Mouse (Mus musculus) lung, embryonic 15.5 days (tissue): ENCODE measurements around the gene Tnip3. TPM values are rescaled to one million over a fixed set of nuclear protein-coding genes. Genes with fewer than 3 reads are reported as not detected.

Experiments used
- ATAC-seq: fragments of 200-750 bp; cut with Nextera tagmentation; 2 replicates; pipeline ENCODE4 v1.8.0; 2017; ENCODE audit warnings: moderate number of reproducible peaks, borderline replicate concordance; ENCODE audit not compliant: low FRiP score, low TSS enrichment; ENCODE audit errors: extremely low read depth
- H3K27ac ChIP-seq: fragments of 300-500 bp; sonication (generic); 2 replicates; pipeline ENCODE4 v1.5.1; 2015; ENCODE audit warnings: moderate library complexity, mild to moderate bottlenecking, inconsistent platforms
- H3K27me3 ChIP-seq: fragments of 300-500 bp; sonication (generic); 2 replicates; pipeline ENCODE4 v1.6.1; 2015; ENCODE audit warnings: inconsistent platforms
- H3K36me3 ChIP-seq: fragments of 300-500 bp; sonication (generic); 2 replicates; pipeline ENCODE4 v1.6.1; 2015; ENCODE audit warnings: inconsistent platforms
- H3K4me1 ChIP-seq: fragments of 300-500 bp; sonication (generic); 2 replicates; pipeline ENCODE4 v1.6.1; 2015; ENCODE audit warnings: inconsistent platforms
- H3K4me2 ChIP-seq: fragments of 300-500 bp; sonication (generic); 2 replicates; pipeline ENCODE4 v1.6.1; 2015; ENCODE audit warnings: inconsistent platforms, mild to moderate bottlenecking, moderate library complexity
- H3K4me3 ChIP-seq: fragments of 300-500 bp; sonication (generic); 2 replicates; pipeline ENCODE4 v1.5.1; 2015; ENCODE audit warnings: mild to moderate bottlenecking, inconsistent platforms
- H3K9ac ChIP-seq: fragments of 300-500 bp; sonication (generic); 2 replicates; pipeline ENCODE4 v1.6.1; 2015; ENCODE audit warnings: inconsistent platforms
- H3K9me3 ChIP-seq: fragments of 300-500 bp; sonication (generic); 2 replicates; pipeline ENCODE4 v1.6.1; 2016; ENCODE audit warnings: inconsistent platforms
- WGBS: fragments of 180-500 bp; shearing (Covaris S2); methylation state at CpG from one replicate; pipeline ENCODE4 v1.1.7; 2015; 5-methylcytosine and 5-hydroxymethylcytosine counted together
- polyA plus RNA-seq: library from polyadenylated mRNA; unstranded; fragments of >200 nt; fragmentation: Nextera tagmentation; extraction: Ambion mirVana; gene quantifications from 2 replicates; pipeline ENCODE4 v1.2.1, GENCODE M21; 2015

Gene Tnip3
- polyA plus RNA-seq: 1.6 and 2.0 TPM in 2 replicates

DNA sequence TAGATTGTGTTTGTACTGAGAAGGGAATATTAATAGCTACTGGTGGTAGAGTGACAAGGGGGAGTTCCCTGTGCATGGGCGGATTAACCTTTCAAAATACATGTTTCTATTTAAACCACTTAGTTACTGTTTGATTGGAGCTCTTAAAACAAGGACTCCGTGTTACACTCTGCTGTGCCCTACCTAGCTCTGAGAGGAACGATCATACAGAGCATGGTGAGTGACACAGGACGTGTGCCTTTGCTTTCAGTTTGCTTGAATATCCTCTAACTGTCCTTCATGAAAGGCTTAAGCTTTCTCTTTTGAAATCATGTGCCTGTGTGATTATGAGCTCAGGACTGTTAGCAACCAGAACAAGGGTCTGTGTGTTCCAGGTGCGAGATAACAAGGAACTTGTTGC, at the start of gene Tnip3:
Gene Tnip3, plus strand, starts transcription at position 122 of the 400 bp plus-strand sequence.
- Histone ChIP-seq H3K4me1 (no peaks in the 10 kb centered on the region), H3K27me3 (no peaks in the 10 kb centered on the region), H3K4me3 (no peak within 1 kb of the TSS), H3K36me3 (no peaks in the 10 kb centered on the region), H3K9ac (no peak within 1 kb of the TSS), H3K27ac (no peak within 1 kb of the TSS), H3K9me3 (no peaks in the 10 kb centered on the region), H3K4me2 (no peak within 1 kb of the TSS)
- WGBS: 59% methylated on average over 5 of the region's 5 CpGs
- no peak for ATAC-seq

DNA sequence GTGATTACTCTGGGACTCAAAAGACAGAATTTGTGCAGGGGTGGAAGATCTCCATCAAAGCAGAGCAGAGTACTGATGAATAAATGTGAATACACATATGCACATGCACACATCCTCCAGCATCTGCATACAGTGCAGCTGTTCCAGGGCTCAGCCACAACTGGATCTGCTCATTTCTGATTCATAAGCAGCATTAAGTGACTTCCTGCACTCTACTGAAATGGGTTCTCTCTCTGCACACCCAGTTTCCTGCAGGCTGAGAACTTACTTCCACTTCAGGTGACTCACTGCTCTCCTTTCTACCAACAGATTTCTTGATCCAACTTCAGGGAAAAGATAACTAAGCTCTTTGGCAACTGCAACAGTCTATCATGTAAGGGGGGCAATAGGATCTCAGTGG, 26.3 kb upstream of the Tnip3 start:
- no peak overlapping the region for H3K9ac ChIP-seq
- H3K4me1 ChIP-seq: no peaks in the 10 kb centered on the region
- no peak overlapping the region for H3K27ac ChIP-seq
- no peaks in the 10 kb centered on the region for H3K27me3 ChIP-seq
- H3K36me3 ChIP-seq: no peaks in the 10 kb centered on the region
- no peak overlapping the region for H3K4me2 ChIP-seq
- H3K9me3 ChIP-seq: no peaks in the 10 kb centered on the region
- no peak overlapping the region for H3K4me3 ChIP-seq
- no peak for ATAC-seq

DNA sequence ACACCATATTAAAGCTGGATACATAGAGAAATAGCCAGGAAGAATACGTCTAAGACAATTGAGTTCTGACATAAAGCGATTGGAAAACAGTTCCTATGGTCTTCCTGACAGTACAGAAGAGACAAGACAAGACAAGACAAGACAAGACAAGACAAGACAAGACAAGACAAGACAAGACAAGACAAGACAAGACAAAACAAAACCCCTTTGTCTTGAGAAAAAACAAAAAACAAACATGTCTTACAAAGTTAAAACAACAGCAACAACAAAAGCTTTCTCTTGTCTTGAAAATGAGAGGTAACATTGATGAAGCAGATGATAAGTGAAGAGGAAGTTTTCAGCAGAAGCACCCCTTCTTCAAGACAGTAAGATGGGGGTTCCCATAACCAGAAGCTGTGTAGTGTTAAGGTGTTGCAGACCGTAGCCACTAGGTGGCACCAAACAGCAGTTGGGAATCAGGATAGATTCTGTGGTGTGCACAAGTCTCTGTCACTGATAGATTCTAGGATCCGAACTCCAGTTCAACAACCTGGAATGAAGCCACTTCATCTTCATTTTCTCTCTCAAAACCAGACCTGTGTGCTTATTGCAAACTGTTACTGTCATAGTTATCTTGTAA, 15.0 kb upstream of the Tnip3 start:
- Histone ChIP-seq H3K27ac (no peak overlapping the region), H3K4me2 (no peak overlapping the region), H3K27me3 (no peaks in the 10 kb centered on the region), H3K9ac (no peak overlapping the region), H3K9me3 (no peaks in the 10 kb centered on the region), H3K4me1 (no peaks in the 10 kb centered on the region), H3K36me3 (no peaks in the 10 kb centered on the region), H3K4me3 (no peak overlapping the region)
- 41% methylated on average over 4 of the region's 4 CpGs for WGBS
- ATAC-seq: peak; percentile 67; the same call in 1 of the 2 replicates

DNA sequence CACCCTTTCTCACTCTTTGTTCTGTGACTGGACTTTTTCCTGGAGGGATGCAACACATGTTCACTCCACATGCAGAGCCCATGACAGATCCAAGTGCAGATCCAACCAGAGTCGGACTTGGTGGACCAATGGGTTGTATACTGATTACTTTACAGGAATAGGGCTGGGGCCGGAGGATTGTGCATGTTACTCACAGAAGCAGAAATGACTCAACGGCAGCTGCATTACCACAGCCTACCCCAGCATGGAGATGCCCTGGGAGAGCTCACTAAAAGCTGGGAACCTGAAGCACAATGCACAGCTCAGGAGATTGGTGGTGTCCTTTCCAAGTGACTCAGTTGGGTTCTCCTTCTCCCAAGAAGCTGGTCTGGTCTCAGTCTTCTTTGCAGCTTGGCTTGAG, 11.3 kb upstream of the Tnip3 start:
- no peaks in the 10 kb centered on the region for H3K27me3 ChIP-seq
- H3K4me2 ChIP-seq: no peak overlapping the region
- H3K9ac ChIP-seq: no peak overlapping the region
- H3K4me1 ChIP-seq: no peaks in the 10 kb centered on the region
- 87% methylated on average over 3 of the region's 3 CpGs for WGBS
- H3K27ac ChIP-seq: no peak overlapping the region
- no peak for ATAC-seq
- H3K4me3 ChIP-seq: no peak overlapping the region
- no peaks in the 10 kb centered on the region for H3K36me3 ChIP-seq
- no peaks in the 10 kb centered on the region for H3K9me3 ChIP-seq

DNA sequence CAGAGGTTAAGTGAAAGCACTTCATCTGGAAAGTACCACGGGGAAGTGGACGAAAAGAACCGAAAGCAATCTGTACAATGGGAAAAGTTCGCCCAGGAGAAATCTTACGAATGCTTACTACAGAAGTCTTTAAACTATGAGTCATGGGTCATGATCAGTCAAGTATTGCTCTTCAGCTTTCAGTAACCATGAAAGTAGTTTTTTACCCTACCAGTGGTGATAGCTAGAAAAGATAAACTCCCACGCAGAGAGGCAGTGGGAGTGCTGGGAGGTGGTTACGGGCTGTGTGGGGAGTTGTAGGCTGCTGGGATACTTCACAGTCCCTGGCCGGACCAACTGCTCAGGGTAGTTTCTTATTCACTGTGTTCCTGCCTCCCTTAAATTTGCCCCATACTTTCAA, 8.4 kb upstream of the Tnip3 start:
- peak overlapping the region; percentile 25; the same call in 1 of the 2 replicates for H3K27ac ChIP-seq
- 47% methylated on average over 8 of the region's 8 CpGs for WGBS
- H3K9ac ChIP-seq: no peak overlapping the region
- peak overlapping the region; percentile 3; the same call in 1 of the 2 replicates for H3K4me2 ChIP-seq
- no peak overlapping the region for H3K4me3 ChIP-seq
- no peaks in the 10 kb centered on the region for H3K27me3 ChIP-seq
- ATAC-seq: 0 out of 2 replicates have a peak, but pooled peaks have one; percentile 57
- no peaks in the 10 kb centered on the region for H3K4me1 ChIP-seq
- H3K9me3 ChIP-seq: no peaks in the 10 kb centered on the region
- no peaks in the 10 kb centered on the region for H3K36me3 ChIP-seq

DNA sequence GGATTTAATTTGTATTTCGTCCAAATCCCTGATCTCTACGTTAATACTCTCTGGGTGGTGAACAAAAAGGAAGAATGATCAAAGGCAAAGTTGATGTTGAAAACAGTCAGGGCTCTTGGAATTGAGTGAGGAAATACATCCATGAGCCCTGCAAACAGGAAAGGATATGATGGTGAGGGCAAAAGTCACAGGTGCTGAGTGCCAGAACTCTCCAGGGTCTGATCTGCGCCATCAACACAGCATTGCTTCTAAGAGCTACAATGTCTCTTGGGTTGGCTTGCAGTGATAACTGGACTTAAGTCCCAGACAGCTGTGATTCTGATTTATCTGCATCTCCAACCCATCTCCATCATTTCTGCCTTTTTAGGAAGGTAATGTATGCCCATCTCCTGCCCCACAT, 4.3 kb upstream of the Tnip3 start:
- no peak for ATAC-seq
- no peak overlapping the region for H3K4me2 ChIP-seq
- no peaks in the 10 kb centered on the region for H3K27me3 ChIP-seq
- H3K9me3 ChIP-seq: no peaks in the 10 kb centered on the region
- no peak overlapping the region for H3K4me3 ChIP-seq
- no peak overlapping the region for H3K9ac ChIP-seq
- H3K27ac ChIP-seq: no peak overlapping the region
- no peaks in the 10 kb centered on the region for H3K4me1 ChIP-seq
- no peaks in the 10 kb centered on the region for H3K36me3 ChIP-seq
- WGBS: 85% methylated on average over 3 of the region's 3 CpGs

DNA sequence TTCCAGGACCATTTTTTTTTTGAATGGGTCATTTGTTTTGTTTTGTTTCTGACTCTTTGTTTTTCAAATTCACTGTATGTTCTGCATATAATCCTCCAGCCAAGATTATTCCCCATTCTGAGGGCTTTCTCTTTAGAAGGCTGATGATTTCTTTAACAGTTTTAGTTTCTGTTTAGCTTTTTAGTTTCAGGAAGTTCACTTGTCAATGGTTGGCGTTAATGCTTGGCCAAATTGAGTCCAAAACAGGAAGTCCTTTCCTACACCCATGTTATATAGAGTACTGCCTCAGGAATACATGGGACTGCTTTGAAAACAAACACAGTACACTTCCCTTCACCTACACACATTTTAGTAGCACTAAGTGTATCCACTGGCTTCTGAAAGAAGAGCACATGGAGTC, 2.8 kb downstream of the Tnip3 start:
- ATAC-seq: no peak
- 51% methylated on average over 1 of the region's 1 CpGs for WGBS
- Histone ChIP-seq H3K9me3 (no peaks in the 10 kb centered on the region), H3K36me3 (no peaks in the 10 kb centered on the region), H3K27ac (no peak overlapping the region), H3K27me3 (no peaks in the 10 kb centered on the region), H3K9ac (no peak overlapping the region), H3K4me2 (no peak overlapping the region), H3K4me1 (no peaks in the 10 kb centered on the region), H3K4me3 (no peak overlapping the region)

DNA sequence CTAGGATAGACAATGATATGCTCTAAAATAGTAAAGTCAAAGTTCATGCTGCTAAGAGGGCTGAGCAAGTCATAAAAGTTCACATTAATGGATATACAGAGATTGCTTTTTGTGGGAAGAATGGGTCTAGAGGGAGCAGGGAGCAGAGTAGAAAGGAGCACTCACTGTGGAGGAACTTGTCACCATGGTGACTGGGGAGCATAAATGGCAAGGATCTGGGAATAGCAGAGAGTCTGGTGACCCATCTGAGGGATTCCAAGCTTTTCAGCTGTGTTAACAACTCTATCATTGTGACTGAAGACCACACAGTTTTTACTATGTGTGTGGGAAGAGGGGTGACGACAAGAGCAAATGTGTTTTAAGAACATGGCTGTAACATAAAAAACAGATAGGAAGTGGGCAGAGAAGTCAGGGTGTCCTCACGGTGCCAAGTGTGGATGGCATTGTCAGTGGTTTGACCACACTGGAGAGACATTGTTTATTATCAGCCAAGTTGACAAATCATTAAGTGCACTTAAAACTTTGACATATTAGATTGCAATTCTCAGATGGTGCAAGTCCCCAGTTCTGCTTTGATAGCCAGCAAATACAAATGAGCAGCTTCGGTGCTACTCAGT, 6.2 kb downstream of the Tnip3 start:
- no peaks in the 10 kb centered on the region for H3K9me3 ChIP-seq
- H3K4me1 ChIP-seq: no peaks in the 10 kb centered on the region
- no peaks in the 10 kb centered on the region for H3K27me3 ChIP-seq
- no peak overlapping the region for H3K4me2 ChIP-seq
- H3K4me3 ChIP-seq: no peak overlapping the region
- ATAC-seq: 0 out of 2 replicates have a peak, but pooled peaks have one; percentile 59
- no peaks in the 10 kb centered on the region for H3K36me3 ChIP-seq
- H3K27ac ChIP-seq: no peak overlapping the region
- WGBS: 49% methylated on average over 3 of the region's 3 CpGs
- H3K9ac ChIP-seq: no peak overlapping the region

DNA sequence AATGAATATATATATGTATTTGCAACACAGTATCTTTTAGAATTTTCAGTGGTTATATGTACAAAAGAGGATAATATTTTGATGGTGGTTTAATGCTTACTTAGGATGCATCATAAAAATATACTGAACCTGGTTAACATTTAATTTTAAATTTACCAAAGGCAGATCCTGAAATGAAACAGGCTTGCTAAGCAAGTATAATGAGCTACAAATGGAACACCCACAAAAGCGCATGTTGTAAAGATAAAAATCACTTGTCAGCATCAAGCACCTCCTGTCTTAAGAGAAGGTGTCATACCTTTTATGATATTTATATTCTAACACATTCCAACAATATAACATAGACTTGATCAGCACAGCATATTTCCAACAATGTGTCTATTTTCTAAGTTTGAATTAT, 8.6 kb downstream of the Tnip3 start:
- WGBS: 55% methylated on average over 1 of the region's 1 CpGs
- H3K4me1 ChIP-seq: no peaks in the 10 kb centered on the region
- no peaks in the 10 kb centered on the region for H3K36me3 ChIP-seq
- H3K27me3 ChIP-seq: no peaks in the 10 kb centered on the region
- no peak overlapping the region for H3K4me2 ChIP-seq
- no peak overlapping the region for H3K4me3 ChIP-seq
- ATAC-seq: no peak
- H3K9ac ChIP-seq: no peak overlapping the region
- no peaks in the 10 kb centered on the region for H3K9me3 ChIP-seq
- H3K27ac ChIP-seq: no peak overlapping the region

DNA sequence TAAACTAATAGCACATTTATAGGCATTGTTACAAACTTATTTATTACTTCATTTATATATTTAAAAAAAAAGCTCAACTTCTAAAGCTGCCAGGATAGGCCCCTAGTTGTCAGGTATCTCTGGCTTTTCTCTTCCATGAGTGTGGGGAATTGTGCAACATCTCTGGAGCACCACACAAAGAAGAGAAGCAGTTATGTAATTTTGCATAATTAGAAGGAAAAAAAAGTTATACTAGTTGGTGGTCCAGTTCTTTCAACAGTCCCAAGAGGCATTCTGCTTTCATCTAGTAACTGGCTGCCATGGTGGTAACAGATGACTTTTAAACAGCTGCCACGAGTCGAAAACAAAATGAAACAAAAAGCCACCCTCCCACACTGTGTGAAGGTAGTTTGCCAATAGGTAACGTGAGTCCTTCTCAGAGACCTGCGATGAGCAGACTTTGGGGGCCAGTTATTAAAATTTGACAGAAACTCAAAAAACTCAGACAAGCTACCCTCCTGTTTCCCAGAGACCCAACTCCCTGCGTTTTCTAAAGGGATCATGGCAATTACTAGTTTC, 12.3 kb downstream of the Tnip3 start:
- H3K27ac ChIP-seq: no peak overlapping the region
- H3K4me2 ChIP-seq: no peak overlapping the region
- H3K36me3 ChIP-seq: no peaks in the 10 kb centered on the region
- no peak overlapping the region for H3K4me3 ChIP-seq
- no peaks in the 10 kb centered on the region for H3K27me3 ChIP-seq
- 36% methylated on average over 5 of the region's 5 CpGs for WGBS
- no peaks in the 10 kb centered on the region for H3K9me3 ChIP-seq
- no peak for ATAC-seq
- H3K4me1 ChIP-seq: peaks cover 14% of the 10 kb centered on the region
- H3K9ac ChIP-seq: no peak overlapping the region

DNA sequence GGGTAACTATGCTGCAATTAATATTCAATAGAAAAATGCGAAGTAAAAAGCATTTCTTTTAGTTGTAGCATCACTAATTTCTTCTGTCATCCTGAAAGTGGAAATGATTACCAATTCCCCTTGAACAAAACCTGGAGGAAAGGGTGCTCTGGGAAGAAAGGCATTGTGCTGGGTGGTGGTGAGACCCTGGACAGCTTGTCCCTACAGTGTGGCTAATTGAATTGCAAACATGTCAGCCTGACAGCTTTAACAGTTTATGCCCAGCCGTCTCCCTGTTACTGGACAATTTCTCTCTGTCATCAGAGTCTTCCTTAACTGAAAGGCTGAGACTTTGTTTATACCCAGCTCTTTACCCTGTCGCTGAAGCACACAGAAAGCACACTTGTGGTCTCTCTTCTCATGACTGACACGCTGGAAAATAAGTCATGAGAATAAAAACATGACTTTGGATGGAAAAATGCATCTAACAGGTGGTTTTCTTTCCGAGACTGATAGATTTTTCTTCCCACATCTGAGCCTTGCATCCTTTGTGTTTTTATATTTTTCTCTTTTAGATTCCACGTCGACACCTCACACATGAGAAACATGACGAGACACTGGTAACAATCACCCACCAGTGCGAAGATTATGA, 13.0 kb downstream of the Tnip3 start:
- Histone ChIP-seq H3K4me3 (no peak overlapping the region), H3K27ac (no peak overlapping the region), H3K27me3 (no peaks in the 10 kb centered on the region), H3K36me3 (no peaks in the 10 kb centered on the region), H3K4me2 (no peak overlapping the region), H3K9me3 (no peaks in the 10 kb centered on the region), H3K9ac (no peak overlapping the region), H3K4me1 (peaks cover 15% of the 10 kb centered on the region)
- ATAC-seq: no peak
- WGBS: 45% methylated on average over 9 of the region's 9 CpGs

DNA sequence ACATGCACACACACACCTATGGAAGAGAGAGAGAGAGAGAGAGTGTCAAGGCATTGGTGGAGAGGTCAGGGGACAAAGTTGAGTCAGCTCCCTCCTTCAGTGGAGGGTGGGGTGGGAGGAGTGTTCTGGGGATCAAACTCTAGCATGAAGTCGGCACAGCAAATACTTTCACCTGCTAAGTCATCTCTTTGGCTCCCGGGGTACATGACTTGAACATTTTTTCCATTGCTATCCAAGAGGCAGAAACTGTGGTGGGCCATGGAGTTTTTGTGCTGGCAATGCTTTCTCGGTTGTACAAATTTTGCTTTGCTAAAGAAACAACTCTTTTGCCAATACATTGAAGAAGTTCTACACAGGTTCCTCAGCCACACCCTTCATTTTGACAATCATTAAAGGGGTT, 13.8 kb downstream of the Tnip3 start:
- H3K9ac ChIP-seq: no peak overlapping the region

More for the DNA sequence above, 13.8 kb downstream of the Tnip3 start:
- ATAC-seq: no peak
- H3K4me2 ChIP-seq: no peak overlapping the region
- WGBS: 49% methylated on average over 3 of the region's 3 CpGs
- H3K36me3 ChIP-seq: no peaks in the 10 kb centered on the region
- no peaks in the 10 kb centered on the region for H3K9me3 ChIP-seq
- peaks cover 21% of the 10 kb centered on the region for H3K4me1 ChIP-seq
- no peak overlapping the region for H3K27ac ChIP-seq
- H3K4me3 ChIP-seq: no peak overlapping the region
- no peaks in the 10 kb centered on the region for H3K27me3 ChIP-seq
